ENCODE assay signal across 14 mouse cellular contexts in the genomic region with DNA sequence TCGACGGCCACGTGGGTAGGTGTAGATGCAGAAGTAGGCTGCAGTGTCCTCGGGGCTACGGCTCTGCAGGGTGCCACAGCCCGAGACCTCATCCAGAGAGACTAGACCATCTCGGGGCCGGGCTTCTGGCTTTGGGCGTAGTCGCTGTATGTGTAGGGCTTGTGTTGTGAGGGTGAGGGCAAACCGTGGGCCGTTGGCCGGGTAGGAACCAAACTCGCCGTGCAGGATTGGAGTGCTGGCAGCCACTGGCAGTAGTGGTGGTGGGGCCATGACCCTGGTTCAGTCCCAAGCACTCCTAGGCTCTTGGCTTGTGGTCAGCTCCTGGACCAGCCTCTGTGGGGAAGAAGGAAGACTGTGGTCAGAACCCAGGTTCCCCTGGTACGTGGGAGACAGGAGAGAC. TPM values are rescaled to one million over a fixed set of nuclear protein-coding genes. Genes with fewer than 3 reads are reported as not detected.
DNase-seq lines count a peak whose midpoint lies in the region; ATAC-seq and TF ChIP-seq lines count a peak whose summit lies in the region.
"Had no signal": no experiment of that assay in that cellular context is flagged by ENCODE, and none has a peak within 500 bp of the region (broad histone marks: within the 10 kb centered on the region; RNA-seq: fewer than 3 reads in every experiment).

No protein-coding gene starts in this region.

- no peak overlapping the region for H3K27ac ChIP-seq in gastrocnemius, adult 2 months
- H3K27ac ChIP-seq in limb, embryonic 12.5 days: no peak overlapping the region
- no peak overlapping the region for H3K27ac ChIP-seq in limb, embryonic 10.5 days
- H3K27ac ChIP-seq in cerebellum, adult 2 months (ENCODE audit: insufficient read depth, low read length): no peak overlapping the region
- peak overlapping the region; percentile 98 for H3K27ac ChIP-seq in intestine, embryonic 16.5 days (ENCODE audit: low read length)
- no peak overlapping the region for H3K27ac ChIP-seq in midbrain, postnatal 0 days (ENCODE audit: low read depth, low read length)

- H3K9me3 ChIP-seq in limb, embryonic 12.5 days: no peaks in the 10 kb centered on the region
- no peaks in the 10 kb centered on the region for H3K9me3 ChIP-seq in limb, embryonic 10.5 days (replicated peaks)
- H3K9me3 ChIP-seq in intestine, embryonic 16.5 days (ENCODE audit: control insufficient read depth, low read length): no peaks in the 10 kb centered on the region
- no peaks in the 10 kb centered on the region for H3K9me3 ChIP-seq in midbrain, postnatal 0 days (ENCODE audit: low read length)
- H3K9me3 ChIP-seq: liver, embryonic 13.5 days had no signal

- H3K4me3 ChIP-seq in gastrocnemius, adult 2 months: no peak overlapping the region
- peak overlapping the region; percentile 1; the same call in 1 of the 2 replicates for H3K4me3 ChIP-seq in limb, embryonic 12.5 days (replicated peaks)
- H3K4me3 ChIP-seq in limb, embryonic 10.5 days: no peak overlapping the region
- H3K4me3 ChIP-seq in cerebellum, adult 2 months (replicated peaks; ENCODE audit: insufficient read depth, low read depth, low read length): no peak overlapping the region
- H3K4me3 ChIP-seq in intestine, embryonic 16.5 days (ENCODE audit: low read length): peak overlapping the region; percentile 75
- H3K4me3 ChIP-seq in midbrain, postnatal 0 days (ENCODE audit: low read depth, low read length): no peak overlapping the region

- H3K27me3 ChIP-seq in limb, embryonic 12.5 days: no peaks in the 10 kb centered on the region
- no peaks in the 10 kb centered on the region for H3K27me3 ChIP-seq in limb, embryonic 10.5 days (ENCODE audit: low read depth, poor library complexity, severe bottlenecking)
- no peaks in the 10 kb centered on the region for H3K27me3 ChIP-seq in cerebellum, adult 2 months (ENCODE audit: control insufficient read depth, insufficient read depth, low read length)
- no peaks in the 10 kb centered on the region for H3K27me3 ChIP-seq in intestine, embryonic 16.5 days (replicated peaks; ENCODE audit: control insufficient read depth, insufficient read depth, low read length)
- H3K27me3 ChIP-seq in midbrain, postnatal 0 days (ENCODE audit: insufficient read depth, low read length): no peaks in the 10 kb centered on the region
- H3K27me3 ChIP-seq: liver, embryonic 13.5 days had no signal

- TF ChIP-seq POLR2A in cerebellum, adult 2 months (IDR thresholded peaks at IDR 0.05; ENCODE audit: borderline replicate concordance, insufficient read depth, low read length): no peak

- H3K36me3 ChIP-seq in limb, embryonic 12.5 days: peaks cover 49% of the 10 kb centered on the region
- peaks cover 43% of the 10 kb centered on the region for H3K36me3 ChIP-seq in limb, embryonic 10.5 days
- H3K36me3 ChIP-seq in intestine, embryonic 16.5 days (ENCODE audit: control insufficient read depth, insufficient read depth, low read length): peaks cover 22% of the 10 kb centered on the region
- H3K36me3 ChIP-seq in midbrain, postnatal 0 days (ENCODE audit: insufficient read depth, low read length): peaks cover 32% of the 10 kb centered on the region

- no peak for ATAC-seq in limb, embryonic 12.5 days (ENCODE audit: insufficient number of reproducible peaks, insufficient read depth, low FRiP score, low TSS enrichment, low read depth)
- no peak for ATAC-seq in intestine, embryonic 16.5 days
- ATAC-seq in midbrain, postnatal 0 days (ENCODE audit: low FRiP score): no peak

- intact Hi-C loops in gastrocnemius, adult 2 months (cut with DNase I): loop anchor here (10.0 kb wide), 2 partner anchors 1159 to 1339 kb away; partner anchors contain the start of gene Nr1h2

- WGBS in limb, embryonic 12.5 days: 92% methylated on average over 16 of the region's 16 CpGs
- WGBS in limb, embryonic 10.5 days: 93% methylated on average over 16 of the region's 16 CpGs
- WGBS in cerebellum, adult 2 months: 87% methylated on average over 16 of the region's 16 CpGs
- 79% methylated on average over 16 of the region's 16 CpGs for WGBS in intestine, embryonic 16.5 days
- WGBS in midbrain, postnatal 0 days: 92% methylated on average over 16 of the region's 16 CpGs

- H3K4me2 ChIP-seq in limb, embryonic 12.5 days: no peak overlapping the region
- peak overlapping the region; percentile 90 for H3K4me2 ChIP-seq in intestine, embryonic 16.5 days (ENCODE audit: low read depth, low read length)
- no peak overlapping the region for H3K4me2 ChIP-seq in midbrain, postnatal 0 days (ENCODE audit: low read depth, low read length, poor library complexity, severe bottlenecking)

- peaks cover 44% of the 10 kb centered on the region for H3K4me1 ChIP-seq in limb, embryonic 12.5 days (replicated peaks)
- H3K4me1 ChIP-seq in limb, embryonic 10.5 days: peaks cover 49% of the 10 kb centered on the region
- peaks cover 29% of the 10 kb centered on the region for H3K4me1 ChIP-seq in cerebellum, adult 2 months (ENCODE audit: control insufficient read depth, insufficient read depth, low read length)
- H3K4me1 ChIP-seq in intestine, embryonic 16.5 days (ENCODE audit: control insufficient read depth, insufficient read depth, low read length): peaks cover 50% of the 10 kb centered on the region
- peaks cover 17% of the 10 kb centered on the region for H3K4me1 ChIP-seq in midbrain, postnatal 0 days (ENCODE audit: insufficient read depth, low read length)

- TF ChIP-seq CTCF in gastrocnemius, adult 2 months (IDR thresholded peaks at IDR 0.05): no peak
- TF ChIP-seq CTCF in cerebellum, adult 2 months (IDR thresholded peaks at IDR 0.05; ENCODE audit: borderline replicate concordance, insufficient read depth, low read depth, low read length): no peak
- TF ChIP-seq CTCF in midbrain, postnatal 0 days (IDR thresholded peaks at IDR 0.05): no peak

- DNase-seq in gastrocnemius, adult 2 months: peak; percentile 41
- no peak for DNase-seq in gastrocnemius, postnatal 25 days
- no peak for DNase-seq in limb, embryonic 10.5 days (ENCODE audit: low spot score)
- peak; percentile 30 to 34 for DNase-seq in cerebellum, adult 2 months
- no peak for DNase-seq in ovary, postnatal 10 days (ENCODE audit: low spot score)
- no peak for DNase-seq in midbrain, postnatal 0 days (ENCODE audit: low spot score)
- DNase-seq: liver, embryonic 13.5 days; spleen, adult 18-20 months; thymus, postnatal 25 days had no signal

- H3K9ac ChIP-seq in limb, embryonic 12.5 days (replicated peaks): no peak overlapping the region
- H3K9ac ChIP-seq in intestine, embryonic 16.5 days (ENCODE audit: low read depth, low read length): peak overlapping the region; percentile 90
- H3K9ac ChIP-seq in midbrain, postnatal 0 days (replicated peaks; ENCODE audit: low read length, poor library complexity, severe bottlenecking): no peak overlapping the region

RNA-seq across cellular contexts. Expression of gene Rpl18, which starts 1.9 kb away (rescaled TPM):
- 100 to 1,000 TPM; 451 to 508 TPM for total RNA-seq in gastrocnemius, adult 2 months (2021)
- total RNA-seq in gastrocnemius, postnatal 25 days (2021): 100 to 1,000 TPM; 433 to 449 TPM
- polyA plus RNA-seq in limb, embryonic 12.5 days (2016; fragmentation: Nextera tagmentation; extraction: Ambion mirVana): 990 and 1,038 TPM in 2 replicates
- 1,218 and 1,459 TPM in 2 replicates for polyA plus RNA-seq in limb, embryonic 10.5 days (2016; fragmentation: Nextera tagmentation; extraction: Ambion mirVana)
- polyA plus RNA-seq in cerebellum, adult 2 months (2012; rRNA removed): 350 and 359 TPM in 2 replicates
- polyA plus RNA-seq in intestine, embryonic 16.5 days (2015; fragmentation: Nextera tagmentation; extraction: Ambion mirVana): 1,070 and 1,157 TPM in 2 replicates
- total RNA-seq in midbrain, postnatal 0 days (2014; rRNA removed): 801 and 989 TPM in 2 replicates
- 473 and 492 TPM in 2 replicates for polyA plus RNA-seq in midbrain, postnatal 0 days (2015; fragmentation: Nextera tagmentation; extraction: Ambion mirVana)

RNA-seq across cellular contexts. Expression of gene Sphk2, which starts 4.4 kb away (rescaled TPM):
- total RNA-seq in gastrocnemius, adult 2 months (2021): 10 to 100 TPM; 14.4 to 15.8 TPM
- 10 to 100 TPM in 1 of 2 experiments, 1 to 10 TPM in 1; 8.5 to 12.7 TPM for total RNA-seq in gastrocnemius, postnatal 25 days (2021)
- polyA plus RNA-seq in limb, embryonic 12.5 days (2016; fragmentation: Nextera tagmentation; extraction: Ambion mirVana): 32.5 TPM in 2 replicates
- polyA plus RNA-seq in limb, embryonic 10.5 days (2016; fragmentation: Nextera tagmentation; extraction: Ambion mirVana): 45.5 and 49.3 TPM in 2 replicates
- 27.7 and 29.3 TPM in 2 replicates for polyA plus RNA-seq in cerebellum, adult 2 months (2012; rRNA removed)
- polyA plus RNA-seq in intestine, embryonic 16.5 days (2015; fragmentation: Nextera tagmentation; extraction: Ambion mirVana): 55.6 and 59.2 TPM in 2 replicates
- total RNA-seq in midbrain, postnatal 0 days (2014; rRNA removed): 22.4 and 23.5 TPM in 2 replicates
- 15.8 and 18.1 TPM in 2 replicates for polyA plus RNA-seq in midbrain, postnatal 0 days (2015; fragmentation: Nextera tagmentation; extraction: Ambion mirVana)

RNA-seq across cellular contexts. Expression of gene Fam83e, which starts 7.6 kb away (rescaled TPM):
- under 1 TPM; 0.08 to 0.31 TPM for total RNA-seq in gastrocnemius, adult 2 months (2021)
- under 1 TPM; 0.13 to 0.29 TPM for total RNA-seq in gastrocnemius, postnatal 25 days (2021)
- polyA plus RNA-seq in limb, embryonic 12.5 days (2016; fragmentation: Nextera tagmentation; extraction: Ambion mirVana): 1.0 and 1.3 TPM in 2 replicates
- polyA plus RNA-seq in limb, embryonic 10.5 days (2016; fragmentation: Nextera tagmentation; extraction: Ambion mirVana): 2.1 and 2.4 TPM in 2 replicates
- 0.25 and 0.31 TPM in 2 replicates for polyA plus RNA-seq in cerebellum, adult 2 months (2012; rRNA removed)
- 30.9 and 34.2 TPM in 2 replicates for polyA plus RNA-seq in intestine, embryonic 16.5 days (2015; fragmentation: Nextera tagmentation; extraction: Ambion mirVana)
- total RNA-seq in midbrain, postnatal 0 days (2014; rRNA removed): 0.14 TPM in 1 of 2 replicates, not detected in the other
- polyA plus RNA-seq in midbrain, postnatal 0 days (2015; fragmentation: Nextera tagmentation; extraction: Ambion mirVana): 0.16 and 0.25 TPM in 2 replicates

RNA-seq across cellular contexts. Expression of gene Dbp, which starts 8.5 kb away (rescaled TPM):
- total RNA-seq in gastrocnemius, adult 2 months (2021): 100 to 1,000 TPM in 1 of 2 experiments, 1 to 10 TPM in 1; 8.8 to 105 TPM
- total RNA-seq in gastrocnemius, postnatal 25 days (2021): 100 to 1,000 TPM in 1 of 2 experiments, 10 to 100 TPM in 1; 14.3 to 121 TPM
- 6.4 and 8.5 TPM in 2 replicates for polyA plus RNA-seq in limb, embryonic 12.5 days (2016; fragmentation: Nextera tagmentation; extraction: Ambion mirVana)
- 3.7 and 4.7 TPM in 2 replicates for polyA plus RNA-seq in limb, embryonic 10.5 days (2016; fragmentation: Nextera tagmentation; extraction: Ambion mirVana)
- 222 and 239 TPM in 2 replicates for polyA plus RNA-seq in cerebellum, adult 2 months (2012; rRNA removed)
- polyA plus RNA-seq in intestine, embryonic 16.5 days (2015; fragmentation: Nextera tagmentation; extraction: Ambion mirVana): 2.3 and 3.2 TPM in 2 replicates
- 8.4 and 9.6 TPM in 2 replicates for total RNA-seq in midbrain, postnatal 0 days (2014; rRNA removed)
- 4.6 and 4.8 TPM in 2 replicates for polyA plus RNA-seq in midbrain, postnatal 0 days (2015; fragmentation: Nextera tagmentation; extraction: Ambion mirVana)

RNA-seq across cellular contexts. Expression of gene Spaca4, which starts 12.2 kb away (rescaled TPM):
- not detected for total RNA-seq in gastrocnemius, adult 2 months (2021)
- not detected for total RNA-seq in gastrocnemius, postnatal 25 days (2021)
- polyA plus RNA-seq in limb, embryonic 12.5 days (2016; fragmentation: Nextera tagmentation; extraction: Ambion mirVana): not detected in 2 replicates
- not detected in 2 replicates for polyA plus RNA-seq in limb, embryonic 10.5 days (2016; fragmentation: Nextera tagmentation; extraction: Ambion mirVana)
- polyA plus RNA-seq in cerebellum, adult 2 months (2012; rRNA removed): not detected in 2 replicates
- polyA plus RNA-seq in intestine, embryonic 16.5 days (2015; fragmentation: Nextera tagmentation; extraction: Ambion mirVana): 0.86 and 1.0 TPM in 2 replicates
- not detected in 2 replicates for total RNA-seq in midbrain, postnatal 0 days (2014; rRNA removed)
- polyA plus RNA-seq in midbrain, postnatal 0 days (2015; fragmentation: Nextera tagmentation; extraction: Ambion mirVana): not detected in 2 replicates
- total RNA-seq: adrenal gland, adult 18-20 months; gastrocnemius, adult 18-20 months had no signal
- polyA plus RNA-seq: heart, embryonic 16.5 days; liver, embryonic 13.5 days had no signal

Comparison
In these comparisons a context has a peak if more than half of its experiments do, and no peak if none do; other contexts are left out.
1. DNase-seq: peak in gastrocnemius, adult 2 months (single experiment) and cerebellum, adult 2 months (2 of 2); none in gastrocnemius, postnatal 25 days (single experiment), limb, embryonic 10.5 days (single experiment), ovary, postnatal 10 days (single experiment) and midbrain, postnatal 0 days (single experiment).
2. H3K4me3 ChIP-seq: peak in limb, embryonic 12.5 days (single experiment) and intestine, embryonic 16.5 days (single experiment); none in gastrocnemius, adult 2 months (single experiment), limb, embryonic 10.5 days (single experiment), cerebellum, adult 2 months (single experiment) and midbrain, postnatal 0 days (single experiment).